Mouse (Mus musculus) MEL (cell line): ENCODE measurements around the gene Gm4553. TPM values are rescaled to one million over a fixed set of nuclear protein-coding genes. Genes with fewer than 3 reads are reported as not detected.
"Not testable (repeated sequence)": the region's sequence is repeated elsewhere in the genome, so short reads cannot be mapped to it uniquely, and the experiment has no call there.

Experiments
- DNase-seq: peaks from one replicate; pipeline ENCODE4 v3.0.0; 2011; ENCODE audit warnings: low read depth, low spot score
- H3K27ac ChIP-seq: 2 replicates; pipeline ENCODE4 v1.5.1; 2012; ENCODE audit warnings: low read depth, mild to moderate bottlenecking, control low read depth, low read length, moderate library complexity; ENCODE audit not compliant: control insufficient read depth
- H3K27me3 ChIP-seq, 2 experiments: fragments of 150-350 bp in 1 of 2; sonication (generic) in 1 of 2; 2 replicates each; pipeline ENCODE4 v1.6.1; 2012; ENCODE audit warnings: low read length in 2 of 2, mild to moderate bottlenecking in 2 of 2, improper control_type of control experiment in 1 of 2, moderate library complexity in 1 of 2; ENCODE audit not compliant: insufficient read depth in 2 of 2, control insufficient read depth in 1 of 2
- H3K36me3 ChIP-seq, 2 experiments: 2 replicates each; pipeline ENCODE4 v1.6.1; 2012 to 2014; ENCODE audit warnings: low read length in 2 of 2, improper control_type of control experiment in 1 of 2, inconsistent platforms in 1 of 2, mild to moderate bottlenecking in 1 of 2; ENCODE audit not compliant: insufficient read depth in 2 of 2, control insufficient read depth in 1 of 2
- H3K4me1 ChIP-seq, 2 experiments: fragments of 150-350 bp in 1 of 2; sonication (generic) in 1 of 2; 2 replicates each; pipeline ENCODE4 v1.6.1; 2012; ENCODE audit warnings: low read length in 2 of 2, improper control_type of control experiment in 1 of 2, mild to moderate bottlenecking in 1 of 2; ENCODE audit not compliant: insufficient read depth in 2 of 2, control insufficient read depth in 1 of 2
- H3K4me3 ChIP-seq, 2 experiments: fragments of 150-350 bp in 1 of 2; sonication (generic) in 1 of 2; 2 replicates each; pipeline ENCODE4 v1.5.1; 2012; ENCODE audit warnings: low read depth in 2 of 2, low read length in 2 of 2, mild to moderate bottlenecking in 2 of 2, moderate library complexity in 2 of 2, control low read depth in 1 of 2, improper control_type of control experiment in 1 of 2; ENCODE audit not compliant: control insufficient read depth in 1 of 2, insufficient read depth in 1 of 2
- H3K79me2 ChIP-seq: 2 replicates; pipeline ENCODE4 v1.6.1; 2012; ENCODE audit warnings: mild to moderate bottlenecking, low read length, moderate library complexity; ENCODE audit not compliant: control insufficient read depth, poor library complexity, insufficient read depth
- H3K9ac ChIP-seq: 2 replicates; pipeline ENCODE4 v1.6.1; 2012; ENCODE audit warnings: low read depth, mild to moderate bottlenecking, control low read depth, low read length, moderate library complexity; ENCODE audit not compliant: control insufficient read depth, poor library complexity, severe bottlenecking
- H3K9me3 ChIP-seq: fragments of 150-350 bp; sonication (generic); replicated peaks from 2 replicates; pipeline ENCODE4 v1.6.1; 2012; ENCODE audit warnings: mild to moderate bottlenecking, low read length, improper control_type of control experiment, moderate library complexity; ENCODE audit not compliant: insufficient read depth
- BHLHE40 ChIP-seq: IDR thresholded peaks from 2 replicates; pipeline ENCODE4 v1.6.1; 2012; ENCODE audit warnings: low read depth, mild to moderate bottlenecking, inconsistent platforms, low read length, improper control_type of control experiment, borderline replicate concordance
- CHD1 ChIP-seq: IDR thresholded peaks from 2 replicates; pipeline ENCODE4 v1.6.1; 2012; ENCODE audit warnings: low read depth, mild to moderate bottlenecking, inconsistent platforms, low read length, improper control_type of control experiment
- CTCF ChIP-seq, 3 experiments: IDR thresholded peaks in 2 of 3; conservative IDR thresholded peaks in 1 of 3; 2 replicates each; pipeline ENCODE4 v1.5.1; 2011 to 2012; ENCODE audit warnings: low read length in 3 of 3, low read depth in 2 of 3, mild to moderate bottlenecking in 2 of 3, improper control_type of control experiment in 1 of 3, inconsistent platforms in 1 of 3, mixed read lengths in 1 of 3, moderate library complexity in 1 of 3; ENCODE audit not compliant: control insufficient read depth in 1 of 3, insufficient read depth in 1 of 3, poor library complexity in 1 of 3, severe bottlenecking in 1 of 3
- JUND ChIP-seq: IDR thresholded peaks from 2 replicates; pipeline ENCODE4 v1.6.1; 2011; ENCODE audit warnings: low read depth, mild to moderate bottlenecking, improper control_type of control experiment, low read length
- MAX ChIP-seq: IDR thresholded peaks from 2 replicates; pipeline ENCODE4 v1.6.1; 2011; ENCODE audit warnings: low read length, improper control_type of control experiment
- MEF2A ChIP-seq: IDR thresholded peaks from 2 replicates; pipeline ENCODE4 v1.6.1; 2014; ENCODE audit warnings: low read depth, mild to moderate bottlenecking, inconsistent platforms, low read length, improper control_type of control experiment; ENCODE audit not compliant: poor library complexity, insufficient replicate concordance, severe bottlenecking; ENCODE audit errors: extremely low read depth
- MYC ChIP-seq: IDR thresholded peaks from 2 replicates; pipeline ENCODE4 v1.6.1; 2011; ENCODE audit warnings: low read depth, mild to moderate bottlenecking, low read length, improper control_type of control experiment, moderate library complexity
- NRF1 ChIP-seq: IDR thresholded peaks from 2 replicates; pipeline ENCODE4 v1.6.1; 2014; ENCODE audit warnings: low read depth, mild to moderate bottlenecking, inconsistent platforms, low read length, improper control_type of control experiment, moderate library complexity; ENCODE audit not compliant: poor library complexity, insufficient read depth, severe bottlenecking
- POLR2A ChIP-seq, 2 experiments: IDR thresholded peaks; 2 replicates each; pipeline ENCODE4 v1.6.1; 2011 to 2012; ENCODE audit warnings: low read length in 2 of 2, mild to moderate bottlenecking in 2 of 2, control low read depth in 1 of 2, improper control_type of control experiment in 1 of 2, low read depth in 1 of 2, moderate library complexity in 1 of 2; ENCODE audit not compliant: control insufficient read depth in 1 of 2, insufficient read depth in 1 of 2, poor library complexity in 1 of 2
- RAD21 ChIP-seq: IDR thresholded peaks from 2 replicates; pipeline ENCODE4 v1.6.1; 2011; ENCODE audit warnings: mild to moderate bottlenecking, low read depth, low read length, improper control_type of control experiment
- SIN3A ChIP-seq: IDR thresholded peaks from 2 replicates; pipeline ENCODE4 v1.6.1; 2012; ENCODE audit warnings: low read length, improper control_type of control experiment, inconsistent platforms
- SMC3 ChIP-seq: IDR thresholded peaks from 2 replicates; pipeline ENCODE4 v1.6.1; 2011; ENCODE audit warnings: low read depth, low read length, improper control_type of control experiment
- TAL1 ChIP-seq: IDR thresholded peaks from 2 replicates; pipeline ENCODE4 v1.6.1; 2012; ENCODE audit warnings: mild to moderate bottlenecking, inconsistent platforms, low read length, moderate library complexity, mixed read lengths
- USF1 ChIP-seq: IDR thresholded peaks from 2 replicates; pipeline ENCODE4 v1.6.1; 2014; ENCODE audit warnings: low read depth, mild to moderate bottlenecking, inconsistent platforms, low read length, improper control_type of control experiment, moderate library complexity
- USF2 ChIP-seq, 2 experiments: IDR thresholded peaks; 2 replicates each; pipeline ENCODE4 v1.6.1; 2011 to 2012; ENCODE audit warnings: improper control_type of control experiment in 2 of 2, low read length in 2 of 2, borderline replicate concordance in 1 of 2, inconsistent platforms in 1 of 2, low read depth in 1 of 2, mild to moderate bottlenecking in 1 of 2; ENCODE audit not compliant: insufficient read depth in 1 of 2
- ZMIZ1 ChIP-seq: IDR thresholded peaks from 2 replicates; pipeline ENCODE4 v1.6.1; 2012; ENCODE audit warnings: low read depth, mild to moderate bottlenecking, inconsistent platforms, low read length, improper control_type of control experiment, moderate library complexity
- ZNF384 ChIP-seq: IDR thresholded peaks from 2 replicates; pipeline ENCODE4 v1.6.1; 2012; ENCODE audit warnings: low read depth, mild to moderate bottlenecking, inconsistent platforms, low read length, improper control_type of control experiment
- polyA plus RNA-seq, 2 experiments: library from polyadenylated mRNA; stranded (reverse) in 1 of 2; unstranded in 1 of 2; fragments of >175 nt in 1 of 2; fragments of >200 nt in 1 of 2; gene quantifications; 2 replicates each; pipeline versions ENCODE4 v1.2.1 to v1.2.4; 2012; ENCODE audit warnings: low replicate concordance in 2 of 2, low read depth in 1 of 2; ENCODE audit not compliant: insufficient read length in 2 of 2, insufficient read depth in 1 of 2, missing spikeins in 1 of 2
- total RNA-seq: library from RNA; depleted of rRNA; stranded (reverse); fragments of 300-350 nt; gene quantifications from 2 replicates; pipeline ENCODE4 v1.2.3, GENCODE M21; 2012

Gene Gm4553
- total and polyA plus RNA-seq, 3 experiments: not detected

DNA sequence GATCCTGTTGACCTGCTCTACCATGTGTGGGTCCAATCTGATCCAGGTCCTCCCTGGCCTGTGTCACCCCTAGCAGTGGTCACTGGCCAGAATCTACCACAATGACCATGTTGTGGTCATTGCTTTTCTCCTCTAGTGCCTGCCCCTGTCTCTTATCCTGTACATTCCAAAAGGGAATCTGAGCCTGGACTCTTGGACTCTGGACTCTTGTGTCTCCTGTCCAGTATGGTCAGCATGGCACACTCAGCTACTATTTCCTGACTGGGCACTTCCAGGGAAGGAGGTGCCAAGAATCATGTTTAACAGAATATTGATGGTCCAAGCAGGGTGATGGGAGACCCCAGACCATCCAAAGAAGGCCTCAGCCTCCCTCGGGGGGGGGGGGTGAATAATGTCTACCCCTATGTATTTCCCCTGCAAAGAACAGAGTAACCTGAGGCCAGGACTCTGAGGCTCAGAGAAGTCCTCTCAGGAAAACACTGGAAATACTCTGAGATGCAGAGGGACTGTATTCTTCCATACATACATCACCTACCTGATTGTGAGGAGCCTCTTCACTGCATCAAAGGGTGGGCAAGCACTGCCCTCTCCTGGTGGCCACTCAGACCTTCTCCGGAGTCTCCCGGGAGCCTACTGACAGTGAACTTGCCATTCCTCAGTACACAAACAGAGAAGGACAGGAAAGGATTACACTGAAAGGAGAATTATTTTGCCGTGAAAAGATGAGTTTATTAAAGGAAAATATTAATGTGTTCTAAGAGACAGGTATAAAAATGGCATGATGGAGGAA is 31.1 kb downstream of the Gm4553 start:
- Histone ChIP-seq H3K27ac (no peak overlapping the region), H3K36me3 (no peaks in the 10 kb centered on the region), H3K4me1 (no peaks in the 10 kb centered on the region), H3K79me2 (no peaks in the 10 kb centered on the region), H3K9ac (no peak overlapping the region), H3K27me3 (peaks cover 0 to 2% of the 10 kb centered on the region in 2 experiments; a peak in 2 of 4 replicates), H3K9me3 (no peaks in the 10 kb centered on the region), H3K4me3 (no peak overlapping the region)
- no peak for DNase-seq
- TF ChIP-seq MAX: no peak
- peak in 2 of 3 experiments; percentile 31 to 44; a peak in 4 of 6 replicates for TF ChIP-seq CTCF (IDR thresholded peaks at IDR 0.05 in 2 of 3, conservative IDR thresholded peaks at IDR 0.05 in 1 of 3; ENCODE audit: control insufficient read depth in 1 of 3, insufficient read depth in 1 of 3, low read depth in 2 of 3, low read length in 3 of 3, poor library complexity in 1 of 3, severe bottlenecking in 1 of 3)
- TF ChIP-seq BHLHE40: no peak
- no peak for TF ChIP-seq ZMIZ1
- no peak for TF ChIP-seq SIN3A
- TF ChIP-seq MYC: no peak
- no peak for TF ChIP-seq TAL1
- TF ChIP-seq USF2 (IDR thresholded peaks at IDR 0.05; ENCODE audit: borderline replicate concordance in 1 of 2, insufficient read depth in 1 of 2, low read depth in 1 of 2, low read length in 2 of 2): no peak
- peak; percentile 25 for TF ChIP-seq RAD21
- TF ChIP-seq CHD1: no peak
- no peak for TF ChIP-seq SMC3
- TF ChIP-seq NRF1: no peak
- TF ChIP-seq USF1: no peak

DNA sequence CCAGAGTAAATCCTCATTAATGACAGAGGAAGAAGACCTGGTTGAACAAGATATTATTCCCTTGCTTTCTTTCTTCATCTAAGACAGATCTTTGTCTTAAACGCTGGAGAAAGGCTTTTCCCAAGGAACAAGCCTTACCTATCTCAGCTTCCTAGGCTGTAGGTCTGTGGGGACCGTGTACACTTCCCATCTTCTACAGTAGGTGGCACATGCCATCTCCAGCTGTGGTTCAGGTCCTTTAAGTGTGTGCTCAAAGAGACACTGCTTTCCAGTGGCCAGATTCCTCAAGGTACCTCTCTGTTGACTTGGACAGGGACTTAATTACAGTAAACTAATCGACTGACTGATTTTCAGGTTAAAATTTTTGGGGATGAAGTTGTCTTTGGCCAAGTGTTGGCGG is 36.7 kb downstream of the Gm4553 start:
- no peak overlapping the region for H3K9ac ChIP-seq
- no peaks in the 10 kb centered on the region for H3K79me2 ChIP-seq
- H3K4me1 ChIP-seq: no peaks in the 10 kb centered on the region
- no peaks in the 10 kb centered on the region for H3K9me3 ChIP-seq
- H3K4me3 ChIP-seq: no peak overlapping the region
- no peaks in the 10 kb centered on the region for H3K36me3 ChIP-seq
- DNase-seq: no peak
- no peak overlapping the region for H3K27ac ChIP-seq
- TF ChIP-seq RAD21: no peak
- TF ChIP-seq ZNF384: no peak
- no peak for TF ChIP-seq JUND
- TF ChIP-seq MEF2A: no peak
- peak in 2 of 3 experiments; percentile 3 to 11; a peak in 2 of 6 replicates for TF ChIP-seq CTCF (IDR thresholded peaks at IDR 0.05 in 2 of 3, conservative IDR thresholded peaks at IDR 0.05 in 1 of 3; ENCODE audit: control insufficient read depth in 1 of 3, insufficient read depth in 1 of 3, low read depth in 2 of 3, low read length in 3 of 3, poor library complexity in 1 of 3, severe bottlenecking in 1 of 3)
- no peak for TF ChIP-seq POLR2A (IDR thresholded peaks at IDR 0.05; ENCODE audit: control insufficient read depth in 1 of 2, insufficient read depth in 1 of 2, low read depth in 1 of 2, low read length in 2 of 2, poor library complexity in 1 of 2)
- peaks cover 0 to 2% of the 10 kb centered on the region in 2 experiments for H3K27me3 ChIP-seq

DNA sequence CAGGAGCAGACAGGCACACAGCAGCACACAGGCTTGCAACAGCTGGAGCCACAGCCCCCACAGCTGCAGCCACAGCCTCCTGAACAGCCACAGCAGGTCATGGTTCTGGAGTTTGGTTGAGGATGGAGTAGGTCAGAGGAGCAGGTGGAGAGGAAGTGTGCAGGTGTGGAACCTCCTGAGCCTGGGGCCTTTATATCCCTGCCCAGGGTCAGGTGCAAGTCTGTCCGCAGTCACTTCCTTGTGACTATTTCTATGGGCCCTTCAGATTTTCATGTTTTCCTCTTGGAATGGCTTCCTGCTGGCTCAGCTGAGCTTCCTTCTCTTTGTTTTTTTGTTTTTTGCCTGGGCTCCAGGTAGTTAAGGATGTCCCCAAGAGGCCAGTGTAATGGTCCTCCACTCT is 44.9 kb downstream of the Gm4553 start, which contains the start of gene Gm45618:
Gene Gm45618 (minus strand): TSS at position 101 of the 400 bp plus-strand sequence.
- H3K9me3 ChIP-seq, H3K79me2 ChIP-seq, DNase-seq, H3K9ac ChIP-seq, H3K36me3 ChIP-seq, H3K4me3 ChIP-seq, H3K27ac ChIP-seq, H3K27me3 ChIP-seq, H3K4me1 ChIP-seq: not testable (repeated sequence)
